Mouse (Mus musculus) heart, adult 8-10 months (tissue): ENCODE measurements around the gene Cacng4. TPM values are rescaled to one million over a fixed set of nuclear protein-coding genes. Genes with fewer than 3 reads are reported as not detected.
A peak's percentile ranks its signal among the peaks of the same experiment; 100 is the strongest.

ENCODE experiments used
- DNase-seq: peaks from one replicate; pipeline ENCODE4 v3.0.0; 2022; ENCODE audit warnings: low spot score
- total RNA-seq, 4 experiments: library from RNA; stranded (reverse); gene quantifications; 2 replicates each; pipeline ENCODE4 v1.2.4; 2022

The Cacng4 gene
- total RNA-seq, result not detected

DNA sequence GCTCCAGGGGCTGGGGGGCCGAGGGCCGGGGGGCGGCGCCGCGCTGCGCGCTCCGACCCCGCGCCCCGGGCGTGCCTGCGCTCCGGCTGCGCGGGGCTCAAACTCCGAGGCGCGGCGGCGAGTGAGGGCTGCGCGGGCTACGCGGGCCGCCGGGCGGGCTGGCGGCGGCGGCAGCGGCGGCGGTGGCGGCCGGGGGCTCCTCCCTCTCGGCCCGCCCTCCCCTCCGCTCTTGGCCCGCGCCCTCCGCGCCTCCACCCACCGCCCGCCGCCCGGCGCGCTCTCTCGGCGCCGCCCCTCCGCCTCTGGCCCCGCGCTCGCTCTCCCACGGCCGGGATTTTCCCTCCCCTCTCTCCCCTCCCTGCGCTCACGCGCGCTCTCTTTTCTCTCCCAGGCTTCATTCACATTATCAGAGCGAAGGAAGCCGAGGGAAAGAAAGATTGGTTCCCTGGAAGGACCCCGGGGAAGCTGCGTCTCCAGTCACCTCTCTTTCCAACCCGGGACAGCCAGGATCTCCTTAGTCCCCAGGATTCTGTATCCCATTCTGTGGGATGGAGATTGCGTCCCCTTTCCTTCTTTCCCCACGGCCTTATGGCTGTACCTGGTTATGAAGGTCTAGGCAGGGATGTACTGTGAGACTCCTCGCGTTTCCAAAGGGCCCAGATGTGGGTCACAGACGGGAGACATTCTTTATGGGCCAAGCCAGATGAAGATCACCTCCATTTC lies at the start of gene Cacng4:
Gene Cacng4, minus strand, starts transcription at position 11 of the 723 bp plus-strand sequence.
- no peak for DNase-seq

DNA sequence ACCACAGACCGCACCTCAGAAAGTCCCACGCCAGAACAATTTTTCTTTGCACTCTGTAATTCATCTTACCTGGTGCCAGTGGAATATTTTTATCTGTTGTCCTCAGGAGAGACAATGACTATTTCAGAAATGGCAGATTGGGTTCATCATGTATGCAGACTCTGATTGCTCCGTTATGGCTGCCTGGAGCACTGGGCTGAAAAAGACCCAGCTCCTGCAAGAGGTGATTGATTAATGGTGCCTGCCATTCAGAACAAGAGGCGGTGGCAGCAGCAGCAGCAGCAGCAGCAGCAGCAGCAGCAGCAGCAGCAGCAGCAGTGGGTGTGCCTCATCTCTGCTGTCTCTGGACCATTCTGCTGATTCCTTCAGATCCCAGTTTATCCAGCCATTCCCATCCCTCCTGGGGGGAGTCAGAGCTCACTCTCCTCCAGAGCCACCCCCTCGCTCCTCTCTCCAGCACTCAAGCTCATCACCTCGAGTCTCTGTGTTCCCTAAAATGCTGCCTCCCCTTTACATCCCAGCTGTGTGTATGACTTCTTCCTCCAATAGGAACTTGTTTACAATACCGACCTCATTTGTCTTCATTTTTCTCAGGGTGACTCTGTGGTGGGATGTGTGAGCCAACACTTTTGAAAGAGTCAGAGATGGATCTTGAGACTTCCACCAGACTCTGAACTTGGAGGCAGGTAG lies 39.1 kb upstream of the Cacng4 start:
- no peak for DNase-seq

DNA sequence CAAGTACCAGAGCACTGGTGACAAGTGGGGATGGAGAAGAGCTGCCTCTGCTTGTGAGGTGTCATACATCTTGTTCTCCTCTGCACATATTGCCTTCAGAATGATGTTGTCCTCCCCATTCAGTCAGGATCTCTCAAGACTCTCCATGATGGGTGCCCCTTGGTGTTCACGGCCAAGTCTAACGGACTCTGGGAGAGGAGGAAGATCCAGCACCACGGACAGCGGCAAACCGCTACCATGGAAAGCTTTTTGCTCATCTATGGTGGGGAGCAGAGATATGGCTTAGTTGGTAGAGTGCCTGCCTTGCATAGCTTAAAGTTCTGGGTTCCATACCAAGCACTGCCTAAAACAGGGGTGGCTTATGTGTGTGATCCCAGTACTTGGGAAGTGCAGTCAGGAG lies 22.8 kb upstream of the Cacng4 start:
- no peak for DNase-seq

DNA sequence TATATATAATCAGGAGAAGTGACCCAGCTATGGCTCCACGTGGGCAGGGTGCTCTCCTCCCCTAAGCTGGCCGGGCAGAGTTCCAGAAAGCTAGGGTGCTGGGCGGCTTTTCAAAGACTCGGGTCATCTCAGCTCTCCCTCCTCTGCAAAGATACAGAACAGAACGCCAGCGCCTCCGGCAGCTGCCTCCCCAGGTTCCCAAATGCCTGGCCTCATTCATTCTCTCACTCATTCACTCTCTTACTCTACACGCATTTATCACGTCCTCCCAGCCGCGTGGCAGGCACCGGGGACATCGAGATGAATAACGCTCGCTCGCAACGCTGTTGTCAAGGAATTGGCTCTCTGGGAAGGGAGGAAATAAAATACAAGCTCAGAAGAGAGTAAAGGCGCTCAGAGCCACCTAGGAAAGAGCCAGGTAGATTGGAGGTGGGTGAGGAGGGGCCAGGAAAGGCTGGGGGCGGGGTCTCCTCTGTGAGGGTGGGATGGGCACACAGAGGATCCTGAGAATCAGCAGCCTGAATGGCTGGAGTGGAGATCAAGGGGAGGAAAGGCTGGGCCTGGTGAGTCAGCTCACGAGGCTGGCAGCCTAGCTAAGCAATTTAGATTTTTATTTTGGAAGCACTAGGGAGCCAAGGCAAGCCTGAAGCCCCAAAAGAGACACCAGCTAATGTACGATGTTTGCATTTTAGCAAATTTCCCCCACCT lies 18.7 kb upstream of the Cacng4 start:
- peak; percentile 11 for DNase-seq

DNA sequence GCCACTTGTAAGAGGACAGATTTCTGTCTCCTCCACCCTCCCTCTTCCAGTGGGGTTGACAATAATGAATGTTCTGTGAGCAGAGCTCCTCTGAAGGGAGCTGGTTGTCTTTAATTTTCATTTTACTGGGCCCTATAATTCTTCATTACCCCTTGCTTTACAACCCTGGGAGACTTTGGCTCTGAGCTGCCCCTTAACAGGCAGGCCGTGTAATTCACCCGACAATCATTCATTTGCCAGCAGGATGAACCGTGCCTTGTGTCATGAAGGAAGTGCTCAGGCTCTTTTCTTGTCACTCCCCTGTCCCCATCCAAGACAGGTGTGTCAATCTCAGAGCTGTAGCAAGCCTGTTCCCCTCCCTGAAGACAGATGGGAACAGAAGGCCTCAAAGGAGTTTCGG lies 18.1 kb upstream of the Cacng4 start:
- no peak for DNase-seq

DNA sequence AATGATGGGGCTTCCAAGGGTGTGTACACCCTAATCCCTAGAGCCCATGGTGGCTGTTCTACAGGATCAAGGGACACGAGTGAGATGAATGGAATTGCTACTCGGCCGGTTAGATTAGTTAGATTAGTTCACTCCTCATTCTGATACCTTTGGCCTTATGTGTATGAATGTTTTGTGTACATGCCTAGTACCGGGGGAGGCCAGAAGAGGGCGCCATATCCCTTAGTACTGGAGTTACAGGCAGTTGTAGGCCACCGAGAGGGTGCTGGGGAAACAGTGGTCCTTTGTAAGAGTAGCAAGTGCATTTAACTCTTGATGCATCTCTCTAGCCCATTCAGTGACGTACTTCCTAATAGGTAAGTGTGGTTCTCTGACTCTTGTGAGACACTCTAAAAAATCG lies 14.2 kb upstream of the Cacng4 start:
- no peak for DNase-seq

DNA sequence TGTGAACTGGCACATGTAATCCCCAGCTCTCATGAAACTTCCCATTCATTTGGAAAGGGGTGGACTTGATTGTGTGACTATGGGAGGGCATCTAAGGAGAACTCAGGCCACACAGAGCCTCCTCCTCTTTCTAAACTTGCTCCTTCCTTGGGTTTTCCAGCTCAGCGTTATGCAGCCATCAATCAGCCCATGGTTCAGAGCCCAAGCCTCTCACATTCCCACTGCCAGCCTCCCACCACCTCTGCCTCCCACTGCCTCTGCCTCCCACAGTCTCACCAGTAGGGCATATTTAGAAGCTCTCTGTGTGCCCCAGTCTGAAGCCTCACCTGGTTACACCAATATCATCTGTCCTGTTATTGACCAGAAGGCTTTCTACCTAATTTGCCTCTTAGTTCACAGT lies 11.7 kb upstream of the Cacng4 start:
- DNase-seq, result no peak

DNA sequence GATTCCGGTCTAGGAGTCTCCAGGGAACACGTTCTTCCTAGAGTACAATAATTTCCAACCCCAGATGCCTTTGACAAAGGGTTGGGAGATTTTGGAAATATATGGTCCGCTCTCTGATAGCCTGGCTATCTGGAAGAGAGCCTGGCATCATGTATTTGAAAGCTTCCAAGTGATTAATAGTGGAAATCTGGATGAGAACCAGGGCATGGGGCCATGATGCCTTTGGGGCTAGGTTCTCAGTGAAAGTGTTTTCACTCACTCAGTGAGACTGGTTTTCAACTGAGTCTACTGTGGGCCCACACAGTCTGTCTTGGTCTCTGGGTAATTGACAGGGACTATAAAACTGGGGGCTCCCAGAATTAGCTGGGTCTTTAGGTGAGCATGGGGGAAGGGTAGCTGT lies 7.6 kb upstream of the Cacng4 start:
- no peak for DNase-seq

DNA sequence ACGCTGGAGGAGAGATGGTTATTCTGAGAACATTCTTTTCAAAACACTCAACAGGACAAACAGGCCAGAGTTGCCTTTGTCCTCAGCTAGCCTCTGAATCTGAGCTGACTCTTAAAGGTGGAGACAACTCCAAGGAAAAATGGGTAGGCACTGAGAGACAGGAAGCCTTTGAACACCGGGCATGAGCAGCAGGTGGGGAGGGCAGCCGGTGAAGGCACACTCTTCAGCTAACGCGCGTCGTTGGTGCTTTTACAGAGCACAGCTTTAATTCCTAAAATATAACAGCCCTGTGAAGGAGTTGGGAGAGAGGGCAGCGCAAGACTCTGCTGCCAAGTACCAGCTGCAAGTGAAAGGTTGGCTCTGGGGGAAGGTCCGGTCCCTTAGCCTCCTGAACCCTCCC lies 5.0 kb upstream of the Cacng4 start:
- no peak for DNase-seq

DNA sequence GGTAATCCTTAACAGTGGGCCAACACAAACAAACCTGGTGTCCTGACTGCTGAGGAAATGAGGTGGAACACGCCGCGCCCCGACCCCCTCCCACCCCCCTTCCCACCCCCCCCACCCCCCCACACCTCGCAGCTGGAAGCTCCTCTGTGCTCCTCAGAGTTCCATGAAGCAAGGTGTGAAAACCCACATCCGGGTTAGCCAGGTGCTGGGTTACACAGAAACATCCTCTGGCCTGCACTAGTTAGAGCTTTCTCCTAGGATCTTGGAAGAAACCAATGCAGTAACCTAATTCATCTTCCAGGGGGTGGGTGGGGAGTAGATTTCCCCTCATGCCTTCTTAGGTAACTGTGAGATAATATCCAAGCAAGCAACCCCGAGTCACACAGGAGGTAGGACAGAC lies 2.0 kb upstream of the Cacng4 start:
- DNase-seq, result no peak

DNA sequence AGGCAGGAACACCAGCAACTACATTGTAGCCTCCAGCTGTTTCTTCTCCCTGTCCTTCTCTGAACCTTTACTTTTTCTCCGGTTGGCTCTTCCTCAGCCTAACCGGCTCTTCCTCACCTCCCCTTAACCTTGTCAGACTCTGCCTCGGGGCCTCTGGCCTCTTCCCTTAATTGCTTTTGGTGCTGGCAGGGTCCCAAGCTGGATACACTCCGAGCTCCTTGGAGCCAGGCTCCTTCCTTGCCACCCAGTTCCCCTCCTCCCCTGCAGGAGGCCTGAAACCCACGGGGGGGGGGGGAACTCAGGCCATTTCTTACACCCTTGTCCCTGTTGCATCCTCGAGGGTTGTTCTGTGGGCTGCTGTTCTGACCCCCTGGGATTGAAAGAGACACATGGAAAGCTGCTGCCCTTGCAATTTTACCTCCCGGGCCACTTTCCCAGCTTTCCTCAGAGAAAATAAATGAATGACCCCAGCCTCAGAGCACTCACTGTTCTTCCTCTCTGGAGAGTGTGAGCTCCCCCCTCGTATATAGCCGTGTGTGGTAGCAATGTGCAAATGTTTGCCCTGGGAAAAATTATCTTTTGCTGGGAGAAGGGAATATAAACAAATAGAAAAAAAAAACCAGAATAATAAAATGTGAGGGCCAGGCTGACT lies 1.2 kb upstream of the Cacng4 start:
- DNase-seq, result no peak

DNA sequence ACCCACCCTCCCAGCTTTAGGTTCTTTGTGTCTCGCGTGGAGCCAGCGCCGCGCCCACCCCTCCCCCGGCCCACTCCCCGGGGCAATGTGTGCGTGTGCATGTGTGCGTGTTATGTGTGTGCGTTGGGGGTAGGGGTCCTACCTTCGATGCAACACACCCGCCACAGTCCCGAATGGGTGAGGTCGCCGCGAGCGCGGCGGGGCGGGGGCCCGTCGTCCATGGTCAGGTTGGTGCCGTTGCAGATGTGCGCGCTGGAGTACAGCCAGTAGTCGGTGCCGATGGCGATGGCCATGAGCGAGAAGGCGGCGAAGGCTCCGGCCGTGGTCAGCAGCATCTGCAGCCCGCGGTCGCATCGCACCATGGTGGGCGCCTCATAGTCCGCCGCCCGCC lies 259 bp downstream of the Cacng4 start:
- no peak for DNase-seq

DNA sequence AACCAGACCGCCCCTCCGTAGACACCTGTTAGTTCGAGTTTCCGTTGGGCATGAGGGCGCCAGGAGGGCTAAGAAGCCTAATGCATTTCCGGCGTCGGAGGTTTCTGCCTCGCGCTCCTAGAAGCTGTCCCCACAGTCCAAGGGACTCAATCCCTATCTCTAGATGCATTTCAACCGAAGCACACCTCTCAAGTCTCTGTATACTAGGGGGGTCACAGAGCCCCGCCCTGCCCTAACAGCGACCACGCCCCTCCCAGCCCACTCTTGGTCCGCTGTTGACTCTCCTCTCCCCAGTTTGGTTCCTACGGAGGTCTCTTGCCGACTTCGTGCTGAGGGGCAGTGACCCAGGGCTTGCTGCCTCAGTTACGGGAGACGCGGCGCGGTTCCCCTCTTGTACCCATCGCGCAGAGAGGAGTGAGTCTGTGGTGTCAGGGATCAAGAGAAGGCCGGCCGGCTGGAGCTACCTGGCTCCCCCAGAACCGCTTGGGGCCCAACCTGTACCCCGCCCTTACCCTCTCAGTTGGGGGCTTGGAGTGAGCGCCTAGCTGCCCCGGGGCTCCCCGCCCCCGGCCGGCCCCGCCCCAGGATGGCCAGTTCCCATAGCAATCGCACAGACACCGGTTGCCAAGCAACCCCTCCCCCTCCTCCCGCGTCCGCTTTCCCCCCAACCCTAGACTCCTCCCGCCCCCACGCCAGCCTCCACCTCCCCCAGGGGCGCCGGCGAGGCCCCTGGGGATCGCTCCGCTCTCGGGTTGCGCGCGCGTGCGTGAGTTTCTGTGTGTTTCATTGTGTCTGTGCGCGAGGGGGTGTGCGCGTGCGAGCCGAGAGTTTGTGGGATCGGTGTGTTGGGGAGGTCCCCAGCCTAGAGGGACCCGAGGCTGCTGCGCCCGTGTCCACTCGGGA lies 906 bp downstream of the Cacng4 start:
- DNase-seq, result no peak

DNA sequence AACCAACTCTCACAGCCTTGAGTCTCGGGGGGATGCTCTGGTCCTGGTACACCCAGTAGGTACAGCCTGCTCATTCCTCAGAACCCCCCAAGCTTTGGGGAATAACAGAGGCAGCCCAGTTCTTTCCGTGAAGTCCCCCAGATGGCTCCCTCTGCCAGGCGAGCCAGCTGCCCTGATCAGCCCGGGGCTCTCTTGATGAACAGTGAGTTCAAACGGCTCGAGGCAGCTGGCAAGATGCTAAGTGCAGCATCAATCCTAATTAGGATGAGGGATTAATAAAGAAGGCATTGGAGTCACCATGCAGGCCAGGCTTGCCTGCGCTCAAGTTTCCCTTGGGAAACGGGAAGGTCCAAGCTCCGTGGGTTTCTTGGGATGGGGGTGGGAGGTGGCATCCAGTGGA lies 2.2 kb downstream of the Cacng4 start:
- no peak for DNase-seq

DNA sequence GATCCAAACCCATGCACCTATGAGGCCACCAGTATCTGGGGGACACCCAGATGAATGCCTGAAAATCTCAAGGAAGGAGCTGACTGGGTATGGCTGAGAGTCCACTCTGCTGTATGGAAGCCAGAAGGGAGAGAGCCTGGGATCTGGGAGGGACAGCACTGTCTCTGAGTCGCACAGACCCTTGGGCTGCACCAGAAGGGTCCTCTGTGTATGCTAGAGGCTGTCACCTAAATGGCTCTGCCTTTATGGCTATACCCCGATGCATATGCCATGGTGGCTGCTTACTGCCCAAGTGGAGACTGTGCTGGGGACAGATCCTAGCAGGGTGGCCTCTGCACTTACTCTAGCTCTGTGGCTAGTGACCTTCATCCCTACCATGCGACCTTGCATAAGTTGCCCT lies 8.6 kb downstream of the Cacng4 start:
- DNase-seq, result no peak

DNA sequence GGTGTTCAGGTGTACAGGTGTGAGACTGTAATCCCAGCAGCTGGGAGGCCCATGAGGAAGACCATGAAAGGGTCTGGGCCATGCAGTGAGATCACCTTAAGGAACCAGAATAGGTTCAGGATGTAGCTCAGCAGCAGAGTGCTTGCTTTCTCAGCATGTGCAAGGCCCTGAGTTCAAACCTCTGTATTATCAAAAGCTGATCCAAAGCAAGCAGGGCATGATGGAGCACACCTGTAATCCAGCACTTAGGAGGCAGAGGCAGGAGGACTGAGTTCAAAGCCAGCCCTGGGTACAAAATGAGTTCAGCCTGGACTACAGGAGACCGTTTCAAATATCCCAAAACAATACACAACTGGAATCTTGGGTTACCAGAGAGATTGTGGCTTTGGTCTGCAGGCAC lies 9.1 kb downstream of the Cacng4 start:
- no peak for DNase-seq

DNA sequence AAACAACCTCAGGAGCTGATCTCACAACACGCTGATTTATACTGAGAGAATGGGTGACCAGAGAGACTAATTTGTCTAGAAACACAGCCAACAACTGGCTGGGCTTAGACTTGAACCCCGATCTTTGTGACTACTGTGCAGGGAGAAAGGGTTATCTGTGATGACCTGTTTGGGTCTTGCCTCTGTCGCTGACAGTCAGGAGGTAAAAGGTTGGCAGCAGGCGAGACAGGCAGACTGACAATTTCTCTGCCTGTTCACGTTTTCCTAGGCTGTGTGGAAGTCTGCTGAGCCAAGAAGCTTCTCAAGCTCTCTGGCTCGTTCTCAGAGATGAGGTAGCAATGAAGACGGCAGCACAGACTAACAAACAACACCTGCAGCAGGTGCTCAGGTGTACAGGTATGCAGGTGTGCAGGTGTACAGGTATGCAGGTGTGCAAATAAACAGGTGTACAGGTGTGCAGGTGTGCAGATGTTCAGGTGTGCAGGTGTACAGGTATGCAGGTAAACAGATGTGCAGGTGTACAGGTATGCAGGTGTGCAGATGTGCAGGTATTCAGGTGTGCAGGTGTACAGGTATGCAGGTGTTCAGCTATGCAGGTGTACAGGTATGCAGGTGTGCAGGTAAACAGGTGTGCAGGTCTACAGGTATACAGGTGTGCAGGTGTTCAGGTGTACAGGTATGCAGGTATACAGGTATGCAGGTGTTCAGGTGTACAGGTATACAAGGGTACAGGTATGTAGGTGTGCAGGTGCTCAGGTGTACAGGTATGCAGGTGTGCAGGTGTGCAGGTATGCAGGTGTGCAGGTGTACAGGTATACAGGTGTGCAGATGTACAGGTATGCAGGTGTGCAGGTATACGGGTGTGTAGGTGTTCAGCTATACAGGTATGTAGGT lies 10.2 kb downstream of the Cacng4 start:
- DNase-seq, result no peak

DNA sequence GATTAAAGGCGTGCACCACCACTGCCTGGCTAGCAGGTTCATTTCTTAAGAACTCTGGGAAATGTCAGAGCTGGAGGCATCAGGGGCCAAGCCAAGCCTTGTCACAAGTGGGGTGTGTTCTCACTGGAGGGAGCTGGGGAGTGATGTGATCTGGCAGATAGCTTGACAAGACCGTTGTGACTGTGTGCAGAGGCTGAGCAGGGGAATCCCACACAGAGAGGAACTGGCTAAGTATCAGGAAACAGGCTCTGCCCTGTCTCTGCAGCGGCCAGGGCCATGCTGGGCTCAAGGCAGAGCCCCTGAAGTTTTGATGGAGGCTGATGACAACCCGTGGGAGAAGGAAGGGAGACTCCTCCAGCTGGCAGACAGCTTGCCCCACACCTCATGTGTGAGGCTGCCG lies 11.8 kb downstream of the Cacng4 start:
- no peak for DNase-seq

DNA sequence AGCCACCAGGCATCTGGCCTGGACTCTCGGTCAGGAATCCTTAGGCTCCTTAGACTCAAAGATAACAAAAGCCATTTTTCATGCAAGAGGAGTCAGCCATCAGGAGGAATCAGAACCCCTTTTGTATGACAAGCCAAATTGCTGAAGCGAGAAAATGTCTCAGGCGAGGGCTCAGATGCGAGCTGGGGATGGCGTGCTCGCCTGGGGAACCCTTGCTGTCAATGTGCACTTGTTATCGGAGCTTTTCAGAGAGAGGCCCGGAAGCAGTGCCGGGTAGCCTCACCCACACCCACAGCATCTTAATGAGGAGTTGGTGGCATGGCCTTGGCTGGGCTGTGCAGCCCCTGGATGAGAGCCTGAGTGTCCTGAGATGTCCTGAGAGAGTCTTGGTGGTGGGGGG lies 15.5 kb downstream of the Cacng4 start:
- DNase-seq, result no peak

DNA sequence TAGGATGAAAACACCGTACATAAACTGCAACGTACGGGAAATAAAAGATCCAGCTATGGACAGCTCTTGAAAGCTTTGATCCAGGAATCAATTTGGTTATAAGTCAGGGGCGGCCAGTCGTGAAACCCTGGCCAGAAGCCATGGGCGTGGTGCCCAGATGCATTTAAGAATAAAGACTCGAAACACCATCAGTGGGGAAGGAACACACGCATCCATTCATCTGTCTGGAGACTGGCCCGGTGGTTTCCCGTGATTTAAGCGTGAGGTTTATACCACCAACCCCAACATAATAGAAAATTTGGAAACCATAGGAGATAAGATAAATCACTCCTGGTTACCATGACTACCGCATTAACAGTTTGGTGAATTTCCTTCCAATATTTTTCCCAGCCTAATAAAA lies 16.9 kb downstream of the Cacng4 start:
- no peak for DNase-seq
